Mouse (Mus musculus) erythroblast, embryonic 14.5 days (primary cell): ENCODE measurements around the gene Cttnbp2.

ENCODE experiments used
- GATA1 ChIP-seq: IDR thresholded peaks from 2 replicates; pipeline ENCODE4 v1.6.1; 2012; ENCODE audit warnings: low read length, inconsistent platforms, mixed read lengths
- TAL1 ChIP-seq: IDR thresholded peaks from 3 replicates; pipeline ENCODE4 v1.6.1; 2012; ENCODE audit warnings: low read length, inconsistent platforms, mixed read lengths

DNA sequence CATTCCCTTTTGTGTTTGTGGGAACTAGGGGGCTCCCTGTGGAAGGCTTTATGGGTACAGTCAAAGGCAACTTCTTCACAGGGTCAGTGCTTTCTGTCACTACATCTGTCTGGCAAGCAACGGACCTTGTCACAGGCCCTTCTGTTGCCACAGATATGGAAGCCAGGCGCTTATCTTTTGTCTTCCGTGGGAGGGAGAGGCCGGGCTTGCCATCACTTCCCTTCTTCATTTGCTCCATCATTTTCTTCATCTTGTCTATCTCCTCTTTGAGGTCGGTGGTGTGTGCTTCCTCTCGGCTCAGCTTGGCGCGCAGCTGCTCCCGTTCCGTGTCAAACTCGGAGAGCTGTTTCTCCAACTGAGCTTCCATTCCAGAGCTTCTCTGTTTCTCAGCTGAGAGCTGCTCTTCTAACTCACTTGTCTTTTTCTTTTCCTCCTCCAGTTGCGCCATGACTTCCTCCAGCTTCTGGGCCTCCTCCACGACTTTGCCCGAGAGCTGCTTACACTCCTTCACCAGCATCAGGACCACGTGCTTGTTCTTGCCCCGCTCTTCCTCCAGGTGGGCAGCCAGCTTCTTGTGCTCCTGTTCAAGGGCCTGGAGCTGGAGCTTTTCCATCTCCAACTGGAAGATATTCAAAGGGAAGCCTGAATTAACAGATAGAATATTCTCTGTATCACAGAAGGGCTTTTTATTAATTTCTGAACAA is 79.7 kb downstream of the Cttnbp2 start:
- TF ChIP-seq GATA1 (peak; percentile 74), TAL1 (peak; percentile 83)
